Mouse (Mus musculus): ENCODE results near the gene Gm6169.
"Not testable (repeated sequence)": the region's sequence is repeated elsewhere in the genome, so short reads cannot be mapped to it uniquely, and the experiment has no call there.

Gm6169 gene

GRCm38 (mm10) chr13:97070931-97071625 lies 28.0 kb downstream of the Gm6169 start:
- ATAC-seq (ENCODE audit: low TSS enrichment), result peak; percentile 62

GRCm38 (mm10) chr13:97068151-97068550 lies 30.9 kb downstream of the Gm6169 start:
- no peak for ATAC-seq (ENCODE audit: low TSS enrichment)

- ATAC-seq (ENCODE audit: low TSS enrichment), result no peak
These were observed 31.3 kb downstream of the Gm6169 start for GRCm38 (mm10) chr13:97067691-97068090.

GRCm38 (mm10) chr13:97066649-97067550 lies 32.1 kb downstream of the Gm6169 start, which contains the start of gene Fam169a:
TSS of gene Fam169a (plus strand) at chr13:97067286.
- no peak for ATAC-seq (ENCODE audit: low TSS enrichment)

- not testable (repeated sequence) for ATAC-seq (ENCODE audit: low TSS enrichment)
These were observed 34.0 kb downstream of the Gm6169 start for GRCm38 (mm10) chr13:97064844-97065621.

GRCm38 (mm10) chr13:97064413-97064812 lies 34.6 kb downstream of the Gm6169 start:
- ATAC-seq (ENCODE audit: low TSS enrichment), result peak; percentile 47; the same call in 1 of the 2 replicates

GRCm38 (mm10) chr13:97063431-97063830 lies 35.6 kb downstream of the Gm6169 start:
- ATAC-seq (ENCODE audit: low TSS enrichment), result no peak

GRCm38 (mm10) chr13:97062151-97062550 lies 36.9 kb downstream of the Gm6169 start:
- no peak for ATAC-seq (ENCODE audit: low TSS enrichment)

GRCm38 (mm10) chr13:97060331-97060730 lies 38.7 kb downstream of the Gm6169 start:
- no peak for ATAC-seq (ENCODE audit: low TSS enrichment)

GRCm38 (mm10) chr13:97059746-97060145 lies 39.3 kb downstream of the Gm6169 start:
- ATAC-seq (ENCODE audit: low TSS enrichment), result no peak

- no peak for ATAC-seq (ENCODE audit: low TSS enrichment)
These were observed 41.2 kb downstream of the Gm6169 start for GRCm38 (mm10) chr13:97057817-97058216.

- no peak for ATAC-seq (ENCODE audit: low TSS enrichment)
These were observed 45.2 kb downstream of the Gm6169 start for GRCm38 (mm10) chr13:97053844-97054243.

- ATAC-seq (ENCODE audit: low TSS enrichment), result peak; percentile 95
These were observed 46.4 kb downstream of the Gm6169 start for GRCm38 (mm10) chr13:97052667-97053066.

- ATAC-seq (ENCODE audit: low TSS enrichment), result no peak
These were observed 47.9 kb downstream of the Gm6169 start for GRCm38 (mm10) chr13:97051158-97051557.

All from frontal cortex, adult (tissue).